Mouse (Mus musculus): ENCODE data around the gene Asic4. TPM values are rescaled to one million over a fixed set of nuclear protein-coding genes. Genes with fewer than 3 reads are reported as not detected.
A peak's percentile ranks its signal among the peaks of the same experiment; 100 is the strongest.

The Asic4 gene
- polyA plus RNA-seq, 1 experiment from 2014 or later = 1.00 TPM

GRCm38 (mm10) chr1:75505956-75506831 is 56.0 kb downstream of the Asic4 start, which contains the start of gene Obsl1:
TSS of gene Obsl1 (minus strand) at chr1:75506452.
- Histone ChIP-seq H3K4me2 (replicated peaks; ENCODE audit: low read depth, low read length) (peak within 1 kb of the TSS; percentile 96), H3K9ac (replicated peaks; ENCODE audit: low read length) (peak within 1 kb of the TSS; percentile 86), H3K4me1 (ENCODE audit: insufficient read depth, low read length) (peaks cover 50% of the 10 kb centered on the region), H3K27me3 (ENCODE audit: insufficient read depth, low read length) (no peaks in the 10 kb centered on the region), H3K9me3 (ENCODE audit: low read length) (no peaks in the 10 kb centered on the region), H3K36me3 (ENCODE audit: insufficient read depth, low read length) (peaks cover 21% of the 10 kb centered on the region), H3K27ac (ENCODE audit: low read length) (peak within 1 kb of the TSS; percentile 98), H3K4me3 (ENCODE audit: low read length) (peak within 1 kb of the TSS; percentile 67)
- WGBS = under 1% methylated on average over 63 of the region's 65 CpGs
- peak; percentile 95 for ATAC-seq (ENCODE audit: low FRiP score, low TSS enrichment)

GRCm38 (mm10) chr1:75507006-75507405 is 56.8 kb downstream of the Asic4 start, which contains the start of gene Inha:
TSS of gene Inha (plus strand) at chr1:75507077.
- 41% methylated on average over 10 of the region's 10 CpGs for WGBS
- peak within 1 kb of the TSS; percentile 67 for H3K4me3 ChIP-seq (ENCODE audit: low read length)
- H3K9me3 ChIP-seq (ENCODE audit: low read length) = no peaks in the 10 kb centered on the region
- H3K36me3 ChIP-seq (ENCODE audit: insufficient read depth, low read length) = peaks cover 13% of the 10 kb centered on the region
- no peak for ATAC-seq (ENCODE audit: low FRiP score, low TSS enrichment)
- H3K27me3 ChIP-seq (ENCODE audit: insufficient read depth, low read length) = no peaks in the 10 kb centered on the region
- H3K4me1 ChIP-seq (ENCODE audit: insufficient read depth, low read length) = peaks cover 58% of the 10 kb centered on the region
- H3K9ac ChIP-seq (replicated peaks; ENCODE audit: low read length) = peak within 1 kb of the TSS; percentile 86
- H3K4me2 ChIP-seq (replicated peaks; ENCODE audit: low read depth, low read length) = peak within 1 kb of the TSS; percentile 96
- H3K27ac ChIP-seq (ENCODE audit: low read length) = peak within 1 kb of the TSS; percentile 98

- no peaks in the 10 kb centered on the region for H3K9me3 ChIP-seq (ENCODE audit: low read length)
- no peak overlapping the region for H3K4me3 ChIP-seq (ENCODE audit: low read length)
- peaks cover 44% of the 10 kb centered on the region for H3K4me1 ChIP-seq (ENCODE audit: insufficient read depth, low read length)
- no peak overlapping the region for H3K4me2 ChIP-seq (replicated peaks; ENCODE audit: low read depth, low read length)
- no peak overlapping the region for H3K9ac ChIP-seq (replicated peaks; ENCODE audit: low read length)
- H3K27ac ChIP-seq (ENCODE audit: low read length) = 0 out of 2 replicates have a peak overlapping the region, but pooled peaks have one; percentile 25
- no peaks in the 10 kb centered on the region for H3K36me3 ChIP-seq (ENCODE audit: insufficient read depth, low read length)
- H3K27me3 ChIP-seq (ENCODE audit: insufficient read depth, low read length) = no peaks in the 10 kb centered on the region
- 62% methylated on average over 20 of the region's 20 CpGs for WGBS
- ATAC-seq (ENCODE audit: low FRiP score, low TSS enrichment) = no peak
Measured at GRCm38 (mm10) chr1:75509586-75509985, 59.4 kb downstream of the Asic4 start.

DNA sequence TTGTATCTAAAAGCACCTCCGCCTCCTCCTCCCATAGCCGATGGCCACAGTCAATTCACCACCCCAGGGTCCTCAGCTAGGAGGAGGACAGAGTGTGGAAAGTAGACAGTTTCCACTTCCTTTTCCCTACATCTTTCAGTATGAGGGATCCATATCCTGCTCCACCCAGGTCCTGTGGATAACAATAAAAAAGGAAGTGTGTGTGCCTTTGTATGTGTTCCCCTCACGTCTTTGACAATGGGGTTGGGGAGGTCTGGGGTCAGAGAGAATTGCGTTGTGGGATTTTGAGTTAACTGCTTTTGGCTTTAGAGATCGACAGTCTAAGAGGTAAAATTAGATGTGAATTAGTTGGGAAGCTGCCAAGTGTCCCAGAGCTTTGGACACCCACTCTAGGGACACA is 59.9 kb downstream of the Asic4 start:
- WGBS = 74% methylated on average over 5 of the region's 5 CpGs
- no peaks in the 10 kb centered on the region for H3K36me3 ChIP-seq (ENCODE audit: insufficient read depth, low read length)
- H3K27ac ChIP-seq (ENCODE audit: low read length) = no peak overlapping the region
- H3K4me3 ChIP-seq (ENCODE audit: low read length) = no peak overlapping the region
- H3K9me3 ChIP-seq (ENCODE audit: low read length) = no peaks in the 10 kb centered on the region
- H3K9ac ChIP-seq (replicated peaks; ENCODE audit: low read length) = no peak overlapping the region
- peaks cover 38% of the 10 kb centered on the region for H3K4me1 ChIP-seq (ENCODE audit: insufficient read depth, low read length)
- no peak for ATAC-seq (ENCODE audit: low FRiP score, low TSS enrichment)
- H3K4me2 ChIP-seq (replicated peaks; ENCODE audit: low read depth, low read length) = no peak overlapping the region
- no peaks in the 10 kb centered on the region for H3K27me3 ChIP-seq (ENCODE audit: insufficient read depth, low read length)

DNA sequence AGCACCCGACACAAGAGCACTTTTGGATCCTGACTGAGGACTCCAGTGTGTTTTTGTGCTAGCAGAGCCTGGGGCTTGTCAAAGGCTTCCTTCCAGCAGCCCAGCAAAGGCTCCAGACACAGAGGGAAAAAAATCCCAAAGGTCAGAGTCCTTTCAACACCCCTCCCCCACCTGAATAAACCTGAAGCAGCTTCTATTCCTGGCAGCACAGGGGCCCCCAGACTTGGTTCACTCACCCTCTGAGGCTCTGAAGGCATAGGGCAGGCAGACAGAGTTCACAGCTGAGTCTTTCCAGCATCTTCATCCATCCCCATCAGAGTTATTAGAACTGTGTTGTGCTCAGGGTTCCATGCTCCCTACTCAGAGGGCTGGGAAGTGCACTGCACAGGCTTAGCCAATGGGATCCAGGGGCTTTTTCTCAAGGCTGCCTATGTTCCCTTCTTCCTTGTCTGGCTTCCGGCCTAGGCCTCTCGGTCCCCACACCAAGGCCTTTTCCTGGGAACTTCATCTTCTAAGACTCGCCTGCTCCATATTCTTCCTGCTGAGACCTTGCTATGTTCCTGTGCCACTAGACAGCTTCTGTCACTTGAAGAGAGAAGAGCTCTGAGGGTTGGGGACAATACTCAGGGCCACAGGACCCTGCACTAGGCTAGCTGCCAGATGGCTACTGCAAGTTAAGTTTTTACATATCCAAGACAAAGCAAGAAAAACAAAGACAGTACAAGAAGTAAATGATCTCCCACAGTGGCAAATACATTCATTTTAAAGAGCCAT is 61.4 kb downstream of the Asic4 start:
- Histone ChIP-seq H3K4me1 (ENCODE audit: insufficient read depth, low read length) (peaks cover 33% of the 10 kb centered on the region), H3K36me3 (ENCODE audit: insufficient read depth, low read length) (no peaks in the 10 kb centered on the region), H3K4me3 (ENCODE audit: low read length) (no peak overlapping the region), H3K9me3 (ENCODE audit: low read length) (no peaks in the 10 kb centered on the region), H3K27ac (ENCODE audit: low read length) (peak overlapping the region; percentile 19; the same call in 1 of the 2 replicates), H3K9ac (replicated peaks; ENCODE audit: low read length) (no peak overlapping the region), H3K4me2 (replicated peaks; ENCODE audit: low read depth, low read length) (no peak overlapping the region), H3K27me3 (ENCODE audit: insufficient read depth, low read length) (no peaks in the 10 kb centered on the region)
- ATAC-seq (ENCODE audit: low FRiP score, low TSS enrichment) = no peak
- WGBS = 59% methylated on average over 4 of the region's 4 CpGs

DNA sequence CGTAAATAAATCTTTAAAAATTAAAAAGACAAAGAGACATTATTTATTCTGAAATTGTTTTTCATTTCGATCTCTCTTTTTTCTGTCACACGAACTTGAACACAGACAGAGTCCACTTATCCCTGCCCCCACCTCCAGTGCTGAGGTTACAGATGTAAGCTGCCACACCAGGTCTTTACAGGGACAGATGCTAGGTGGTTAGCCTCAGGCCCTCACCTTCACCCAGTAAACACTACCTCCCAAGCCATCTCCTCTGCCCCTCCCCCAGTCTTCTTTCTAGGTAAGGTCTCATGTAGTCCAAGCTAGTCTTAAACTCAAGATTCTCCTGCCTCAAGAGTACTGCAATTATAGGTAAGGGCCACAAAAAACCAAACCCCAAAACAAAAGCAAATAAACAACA is 62.3 kb downstream of the Asic4 start:
- Histone ChIP-seq H3K27ac (ENCODE audit: low read length) (no peak overlapping the region), H3K36me3 (ENCODE audit: insufficient read depth, low read length) (no peaks in the 10 kb centered on the region), H3K27me3 (ENCODE audit: insufficient read depth, low read length) (no peaks in the 10 kb centered on the region), H3K9ac (replicated peaks; ENCODE audit: low read length) (no peak overlapping the region), H3K4me1 (ENCODE audit: insufficient read depth, low read length) (peaks cover 24% of the 10 kb centered on the region), H3K4me3 (ENCODE audit: low read length) (no peak overlapping the region), H3K4me2 (replicated peaks; ENCODE audit: low read depth, low read length) (no peak overlapping the region), H3K9me3 (ENCODE audit: low read length) (no peaks in the 10 kb centered on the region)
- no peak for ATAC-seq (ENCODE audit: low FRiP score, low TSS enrichment)
- 92% methylated on average over 3 of the region's 3 CpGs for whole genome bisulfite sequencing

GRCm38 (mm10) chr1:75516703-75517380 is 66.6 kb downstream of the Asic4 start:
- ATAC-seq (ENCODE audit: low FRiP score, low TSS enrichment) = no peak
- Histone ChIP-seq H3K4me3 (ENCODE audit: low read length) (no peak overlapping the region), H3K27ac (ENCODE audit: low read length) (no peak overlapping the region), H3K4me1 (ENCODE audit: insufficient read depth, low read length) (peaks cover 18% of the 10 kb centered on the region), H3K9ac (replicated peaks; ENCODE audit: low read length) (no peak overlapping the region), H3K27me3 (ENCODE audit: insufficient read depth, low read length) (no peaks in the 10 kb centered on the region), H3K36me3 (ENCODE audit: insufficient read depth, low read length) (no peaks in the 10 kb centered on the region), H3K4me2 (replicated peaks; ENCODE audit: low read depth, low read length) (no peak overlapping the region), H3K9me3 (ENCODE audit: low read length) (no peaks in the 10 kb centered on the region)
- WGBS = 77% methylated on average over 15 of the region's 15 CpGs

GRCm38 (mm10) chr1:75517984-75518383 is 67.7 kb downstream of the Asic4 start:
- peak overlapping the region; percentile 20; the same call in 1 of the 2 replicates for H3K27ac ChIP-seq (ENCODE audit: low read length)
- no peak overlapping the region for H3K9ac ChIP-seq (replicated peaks; ENCODE audit: low read length)
- H3K27me3 ChIP-seq (ENCODE audit: insufficient read depth, low read length) = no peaks in the 10 kb centered on the region
- H3K36me3 ChIP-seq (ENCODE audit: insufficient read depth, low read length) = no peaks in the 10 kb centered on the region
- no peak for ATAC-seq (ENCODE audit: low FRiP score, low TSS enrichment)
- no peak overlapping the region for H3K4me2 ChIP-seq (replicated peaks; ENCODE audit: low read depth, low read length)
- H3K9me3 ChIP-seq (ENCODE audit: low read length) = no peaks in the 10 kb centered on the region
- H3K4me1 ChIP-seq (ENCODE audit: insufficient read depth, low read length) = peaks cover 16% of the 10 kb centered on the region
- H3K4me3 ChIP-seq (ENCODE audit: low read length) = no peak overlapping the region
- 68% methylated on average over 3 of the region's 4 CpGs for whole genome bisulfite sequencing

DNA sequence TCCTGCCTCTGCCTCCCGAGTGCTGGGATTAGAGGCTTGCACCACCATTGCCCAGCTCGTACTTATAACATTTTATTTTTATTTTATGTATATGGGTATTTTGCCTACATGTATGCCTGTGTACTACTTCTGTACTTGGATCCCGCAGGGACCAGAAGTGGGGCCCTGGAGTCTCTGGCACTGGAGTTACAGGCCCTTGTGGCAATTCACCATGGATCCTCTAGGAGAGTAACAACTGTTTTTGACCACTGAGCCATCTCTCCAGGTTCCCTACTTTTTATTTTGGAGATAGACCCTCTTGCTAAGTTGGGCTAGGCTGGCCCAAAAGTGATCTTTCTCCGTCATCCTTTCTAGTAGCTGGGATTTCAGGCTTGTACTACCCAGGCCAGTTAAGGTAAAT is 68.2 kb downstream of the Asic4 start:
- no peak overlapping the region for H3K4me3 ChIP-seq (ENCODE audit: low read length)
- H3K9me3 ChIP-seq (ENCODE audit: low read length) = no peaks in the 10 kb centered on the region
- 94% methylated on average over 4 of the region's 4 CpGs for WGBS
- H3K27ac ChIP-seq (ENCODE audit: low read length) = peak overlapping the region; percentile 20; the same call in 1 of the 2 replicates
- no peaks in the 10 kb centered on the region for H3K36me3 ChIP-seq (ENCODE audit: insufficient read depth, low read length)
- H3K4me1 ChIP-seq (ENCODE audit: insufficient read depth, low read length) = peaks cover 16% of the 10 kb centered on the region
- ATAC-seq (ENCODE audit: low FRiP score, low TSS enrichment) = no peak
- no peak overlapping the region for H3K9ac ChIP-seq (replicated peaks; ENCODE audit: low read length)
- H3K27me3 ChIP-seq (ENCODE audit: insufficient read depth, low read length) = no peaks in the 10 kb centered on the region
- no peak overlapping the region for H3K4me2 ChIP-seq (replicated peaks; ENCODE audit: low read depth, low read length)

Measured in kidney, embryonic 16.5 days (tissue).